Mouse (Mus musculus) intestine, embryonic 15.5 days (tissue): Measurements from ENCODE around the gene Keap1. TPM values are rescaled to one million over a fixed set of nuclear protein-coding genes. Genes with fewer than 3 reads are reported as not detected.

Source experiments
- ATAC-seq: fragments of 200-750 bp; cut with Nextera tagmentation; 2 replicates; pipeline ENCODE4 v1.8.0; 2017; ENCODE audit warnings: moderate TSS enrichment, moderate library complexity
- H3K27ac ChIP-seq: fragments of 300-500 bp; sonication (generic); 2 replicates; pipeline ENCODE4 v1.5.1; 2015; ENCODE audit warnings: mild to moderate bottlenecking, inconsistent platforms
- H3K27me3 ChIP-seq: fragments of 300-500 bp; sonication (generic); replicated peaks from 2 replicates; pipeline ENCODE4 v1.6.1; 2015; ENCODE audit warnings: inconsistent platforms
- H3K36me3 ChIP-seq: fragments of 300-500 bp; sonication (generic); 2 replicates; pipeline ENCODE4 v1.6.1; 2015; ENCODE audit warnings: inconsistent platforms
- H3K4me1 ChIP-seq: fragments of 300-500 bp; sonication (generic); replicated peaks from 2 replicates; pipeline ENCODE4 v1.6.1; 2015; ENCODE audit warnings: inconsistent platforms
- H3K4me2 ChIP-seq: fragments of 300-500 bp; sonication (generic); replicated peaks from 2 replicates; pipeline ENCODE4 v1.6.1; 2015; ENCODE audit warnings: mild to moderate bottlenecking, inconsistent platforms
- H3K4me3 ChIP-seq: fragments of 300-500 bp; sonication (generic); replicated peaks from 2 replicates; pipeline ENCODE4 v1.5.1; 2015; ENCODE audit warnings: inconsistent platforms
- H3K9ac ChIP-seq: fragments of 300-500 bp; sonication (generic); 2 replicates; pipeline ENCODE4 v1.6.1; 2015; ENCODE audit warnings: inconsistent platforms
- H3K9me3 ChIP-seq: fragments of 300-500 bp; sonication (generic); 2 replicates; pipeline ENCODE4 v1.6.1; 2016; ENCODE audit warnings: inconsistent platforms
- WGBS: fragments of 180-500 bp; shearing (Covaris S2); methylation state at CpG from one replicate; pipeline ENCODE4 v1.1.7; 2015; 5-methylcytosine and 5-hydroxymethylcytosine counted together
- polyA plus RNA-seq: library from polyadenylated mRNA; unstranded; fragments of >200 nt; fragmentation: Nextera tagmentation; extraction: Ambion mirVana; gene quantifications from 2 replicates; pipeline ENCODE4 v1.2.1, GENCODE M21; 2015

The Keap1 gene
- 55.8 and 59.8 TPM in 2 replicates for polyA plus RNA-seq

GRCm38 (mm10) chr9:21238733-21239464 lies at the start of gene Keap1:
TSS of gene Keap1 (minus strand) at chr9:21239361.
- Histone ChIP-seq H3K27ac (peak within 1 kb of the TSS; percentile 93), H3K4me2 (peak within 1 kb of the TSS; percentile 76), H3K4me3 (peak within 1 kb of the TSS; percentile 97), H3K27me3 (peaks cover 12% of the 10 kb centered on the region), H3K9me3 (no peaks in the 10 kb centered on the region), H3K9ac (peak within 1 kb of the TSS; percentile 98), H3K4me1 (peaks cover 23% of the 10 kb centered on the region), H3K36me3 (0 out of 2 replicates have a peak, but pooled peaks cover 3% of the 10 kb centered on the region)
- WGBS: under 1% methylated on average over 82 of the region's 90 CpGs
- ATAC-seq: peak; percentile 91

- 69% methylated on average over 13 of the region's 13 CpGs for WGBS
- H3K9ac ChIP-seq: no peak overlapping the region
- peaks cover 26% of the 10 kb centered on the region for H3K4me1 ChIP-seq
- H3K36me3 ChIP-seq: peaks cover 9% of the 10 kb centered on the region; the same call in 1 of the 2 replicates
- H3K4me2 ChIP-seq: peak overlapping the region; percentile 83
- H3K4me3 ChIP-seq: peak overlapping the region; percentile 59
- peak overlapping the region; percentile 78 for H3K27ac ChIP-seq
- no peaks in the 10 kb centered on the region for H3K27me3 ChIP-seq
- H3K9me3 ChIP-seq: no peaks in the 10 kb centered on the region
- ATAC-seq: no peak
Measured at GRCm38 (mm10) chr9:21288404-21289336, 49.5 kb upstream of the Keap1 start.

- Histone ChIP-seq H3K36me3 (peaks cover 9% of the 10 kb centered on the region; the same call in 1 of the 2 replicates), H3K27me3 (no peaks in the 10 kb centered on the region), H3K4me3 (peak within 1 kb of the TSS; percentile 59), H3K9ac (peak within 1 kb of the TSS; percentile 57), H3K27ac (peak within 1 kb of the TSS; percentile 78), H3K4me2 (peak within 1 kb of the TSS; percentile 83), H3K9me3 (no peaks in the 10 kb centered on the region), H3K4me1 (peaks cover 26% of the 10 kb centered on the region)
- WGBS: under 1% methylated on average over 59 of the region's 59 CpGs
- ATAC-seq: peak; percentile 81
Measured at GRCm38 (mm10) chr9:21287571-21288402, 48.6 kb upstream of the Keap1 start, which contains the start of gene Kri1. TSS of gene Kri1 (minus strand) at chr9:21287969.

- H3K27me3 ChIP-seq: no peaks in the 10 kb centered on the region
- 59% methylated on average over 3 of the region's 3 CpGs for WGBS
- peaks cover 26% of the 10 kb centered on the region for H3K4me1 ChIP-seq
- ATAC-seq: no peak
- peak overlapping the region; percentile 59 for H3K4me3 ChIP-seq
- peak overlapping the region; percentile 57 for H3K9ac ChIP-seq
- H3K4me2 ChIP-seq: peak overlapping the region; percentile 83
- no peaks in the 10 kb centered on the region for H3K9me3 ChIP-seq
- H3K36me3 ChIP-seq: peaks cover 16% of the 10 kb centered on the region
- H3K27ac ChIP-seq: no peak overlapping the region
Measured at GRCm38 (mm10) chr9:21286753-21287152, 47.6 kb upstream of the Keap1 start.

GRCm38 (mm10) chr9:21283994-21284393 lies 44.8 kb upstream of the Keap1 start:
- peaks cover 36% of the 10 kb centered on the region for H3K36me3 ChIP-seq
- H3K27ac ChIP-seq: no peak overlapping the region
- WGBS: 63% methylated on average over 3 of the region's 3 CpGs

GRCm38 (mm10) chr9:21283591-21283990 lies 44.4 kb upstream of the Keap1 start:
- no peak overlapping the region for H3K4me3 ChIP-seq
- peaks cover 14% of the 10 kb centered on the region for H3K4me1 ChIP-seq
- H3K4me2 ChIP-seq: no peak overlapping the region
- H3K9ac ChIP-seq: no peak overlapping the region
- WGBS: 85% methylated on average over 5 of the region's 5 CpGs
- H3K36me3 ChIP-seq: peaks cover 40% of the 10 kb centered on the region
- H3K27ac ChIP-seq: no peak overlapping the region
- H3K27me3 ChIP-seq: no peaks in the 10 kb centered on the region
- ATAC-seq: no peak
- H3K9me3 ChIP-seq: no peaks in the 10 kb centered on the region

More at GRCm38 (mm10) chr9:21283994-21284393, 44.8 kb upstream of the Keap1 start:
- Histone ChIP-seq H3K9me3 (no peaks in the 10 kb centered on the region), H3K4me3 (no peak overlapping the region), H3K4me2 (no peak overlapping the region), H3K27me3 (no peaks in the 10 kb centered on the region), H3K4me1 (peaks cover 18% of the 10 kb centered on the region), H3K9ac (no peak overlapping the region)
- ATAC-seq: no peak

- 95% methylated on average over 5 of the region's 5 CpGs for WGBS
- Histone ChIP-seq H3K27ac (no peak overlapping the region), H3K4me2 (no peak overlapping the region), H3K9me3 (no peaks in the 10 kb centered on the region), H3K36me3 (peaks cover 72% of the 10 kb centered on the region), H3K4me3 (no peak overlapping the region), H3K4me1 (no peaks in the 10 kb centered on the region), H3K9ac (no peak overlapping the region), H3K27me3 (no peaks in the 10 kb centered on the region)
- no peak for ATAC-seq
Measured at GRCm38 (mm10) chr9:21277776-21278175, 38.6 kb upstream of the Keap1 start.

GRCm38 (mm10) chr9:21276307-21276706 lies 37.1 kb upstream of the Keap1 start:
- no peaks in the 10 kb centered on the region for H3K9me3 ChIP-seq
- H3K4me2 ChIP-seq: no peak overlapping the region
- WGBS: 86% methylated on average over 8 of the region's 8 CpGs
- no peaks in the 10 kb centered on the region for H3K4me1 ChIP-seq
- no peak overlapping the region for H3K4me3 ChIP-seq
- no peaks in the 10 kb centered on the region for H3K27me3 ChIP-seq
- H3K36me3 ChIP-seq: peaks cover 76% of the 10 kb centered on the region
- no peak overlapping the region for H3K27ac ChIP-seq
- ATAC-seq: no peak
- H3K9ac ChIP-seq: no peak overlapping the region

- H3K36me3 ChIP-seq: peaks cover 76% of the 10 kb centered on the region
- 88% methylated on average over 12 of the region's 12 CpGs for WGBS
- H3K27me3 ChIP-seq: no peaks in the 10 kb centered on the region
- ATAC-seq: no peak
- H3K27ac ChIP-seq: no peak overlapping the region
- H3K4me1 ChIP-seq: no peaks in the 10 kb centered on the region
- no peak overlapping the region for H3K4me2 ChIP-seq
- H3K9ac ChIP-seq: no peak overlapping the region
- no peak overlapping the region for H3K4me3 ChIP-seq
- no peaks in the 10 kb centered on the region for H3K9me3 ChIP-seq
Measured at GRCm38 (mm10) chr9:21275727-21276126, 36.6 kb upstream of the Keap1 start.

- ATAC-seq: no peak
- H3K4me2 ChIP-seq: no peak overlapping the region
- H3K4me1 ChIP-seq: no peaks in the 10 kb centered on the region
- H3K27me3 ChIP-seq: no peaks in the 10 kb centered on the region
- WGBS: 83% methylated on average over 7 of the region's 7 CpGs
- no peak overlapping the region for H3K4me3 ChIP-seq
- no peak overlapping the region for H3K27ac ChIP-seq
- no peaks in the 10 kb centered on the region for H3K9me3 ChIP-seq
- no peak overlapping the region for H3K9ac ChIP-seq
- H3K36me3 ChIP-seq: peaks cover 78% of the 10 kb centered on the region
Measured at GRCm38 (mm10) chr9:21275013-21275710, 36.0 kb upstream of the Keap1 start.

GRCm38 (mm10) chr9:21274336-21274735 lies 35.2 kb upstream of the Keap1 start:
- Histone ChIP-seq H3K36me3 (peaks cover 77% of the 10 kb centered on the region), H3K4me2 (no peak overlapping the region), H3K27ac (no peak overlapping the region), H3K27me3 (no peaks in the 10 kb centered on the region), H3K4me3 (no peak overlapping the region), H3K4me1 (no peaks in the 10 kb centered on the region), H3K9ac (no peak overlapping the region), H3K9me3 (no peaks in the 10 kb centered on the region)
- 86% methylated on average over 3 of the region's 3 CpGs for WGBS
- ATAC-seq: no peak
